Mouse (Mus musculus) ES-E14 (cell line): ENCODE data around the gene Axin2.

ENCODE experiments used
- HCFC1 ChIP-seq: IDR thresholded peaks from 2 replicates; pipeline ENCODE4 v1.6.1; 2012; ENCODE audit warnings: low read length, inconsistent platforms, borderline replicate concordance; ENCODE audit not compliant: insufficient read depth
- ZNF384 ChIP-seq: IDR thresholded peaks from 2 replicates; pipeline ENCODE4 v1.6.1; 2012; ENCODE audit warnings: low read depth, low read length, inconsistent platforms

DNA sequence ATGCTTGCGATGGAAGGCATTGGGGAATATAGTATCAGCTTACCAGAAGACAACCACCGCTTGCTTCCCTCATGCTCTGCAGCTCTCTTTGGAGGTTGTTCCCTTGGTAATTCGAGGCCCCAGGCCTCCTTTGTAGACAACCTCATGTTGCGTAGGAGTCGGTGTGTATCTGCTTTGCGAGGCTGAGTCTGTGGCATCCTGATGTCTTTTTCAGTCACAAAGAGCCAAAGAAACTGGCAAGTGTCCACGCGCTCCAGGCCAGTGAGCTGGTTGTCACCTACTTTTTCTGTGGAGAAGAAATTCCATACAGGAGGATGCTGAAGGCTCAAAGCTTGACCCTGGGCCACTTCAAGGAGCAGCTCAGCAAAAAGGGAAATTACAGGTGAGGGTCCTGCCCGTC lies 25.5 kb downstream of the Axin2 start:
- no peak for TF ChIP-seq ZNF384
- TF ChIP-seq HCFC1 = no peak
